Mouse (Mus musculus): ENCODE results near the gene Mak. TPM values are rescaled to one million over a fixed set of nuclear protein-coding genes. Genes with fewer than 3 reads are reported as not detected.

Mak gene
- polyA plus RNA-seq, 1 experiment from 2014 or later, result 2.7 TPM

DNA sequence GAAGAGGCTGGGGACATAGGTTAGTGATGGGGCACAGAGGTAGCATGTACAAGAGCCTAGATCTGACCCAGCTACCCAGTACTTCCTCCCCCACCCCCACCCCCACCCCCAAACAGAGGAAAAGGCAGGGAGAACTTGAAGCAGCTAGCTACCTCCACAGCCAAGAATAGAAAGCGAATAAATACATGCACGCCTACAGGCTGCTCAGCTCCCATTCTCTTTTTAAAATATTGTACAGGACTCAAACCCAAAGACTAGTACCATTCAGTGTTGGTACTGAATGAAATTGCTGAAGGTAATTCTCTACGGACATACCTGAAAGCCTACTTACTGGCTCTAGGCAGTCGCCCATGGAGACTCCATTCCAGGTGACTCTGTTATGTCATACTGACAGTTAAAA lies 37.0 kb downstream of the Mak start:
- Histone ChIP-seq H3K9ac (ENCODE audit: low read depth, low read length) (no peak overlapping the region), H3K36me3 (ENCODE audit: control insufficient read depth, insufficient read depth, low read length) (no peaks in the 10 kb centered on the region), H3K27ac (ENCODE audit: low read length) (no peak overlapping the region), H3K9me3 (replicated peaks; ENCODE audit: control insufficient read depth, low read length, poor library complexity, severe bottlenecking) (no peaks in the 10 kb centered on the region), H3K4me3 (ENCODE audit: low read depth, low read length) (no peak overlapping the region), H3K27me3 (ENCODE audit: control insufficient read depth, insufficient read depth, low read depth, low read length) (no peaks in the 10 kb centered on the region; the same call in 1 of the 2 replicates), H3K4me1 (ENCODE audit: control insufficient read depth, insufficient read depth, low read length) (no peaks in the 10 kb centered on the region), H3K4me2 (ENCODE audit: low read length) (no peak overlapping the region)
- ATAC-seq, result no peak
- 95% methylated on average over 4 of the region's 4 CpGs for WGBS

DNA sequence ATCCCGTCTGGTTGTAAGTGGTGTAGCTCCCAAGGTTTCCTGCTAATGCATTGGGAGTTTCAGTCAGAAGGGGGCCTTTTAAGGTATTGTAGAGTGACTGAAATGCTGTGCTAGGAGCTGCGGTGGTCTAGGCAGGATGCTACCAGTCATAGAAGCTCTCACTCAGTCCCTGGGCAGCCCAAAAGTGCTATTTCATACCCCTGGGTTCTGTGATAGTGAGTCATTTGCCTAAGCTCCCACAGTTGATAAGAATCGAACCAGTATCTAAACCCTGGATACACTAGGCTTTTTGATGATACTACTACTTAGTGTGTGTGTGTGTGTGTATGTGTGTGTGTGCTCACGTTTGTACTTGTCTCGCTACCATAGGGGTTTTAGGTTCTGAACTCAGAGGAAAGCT lies 49.4 kb downstream of the Mak start:
- Histone ChIP-seq H3K27ac (ENCODE audit: low read length) (no peak overlapping the region), H3K36me3 (ENCODE audit: control insufficient read depth, insufficient read depth, low read length) (no peaks in the 10 kb centered on the region), H3K9me3 (replicated peaks; ENCODE audit: control insufficient read depth, low read length, poor library complexity, severe bottlenecking) (no peaks in the 10 kb centered on the region), H3K4me2 (ENCODE audit: low read length) (no peak overlapping the region), H3K4me1 (ENCODE audit: control insufficient read depth, insufficient read depth, low read length) (no peaks in the 10 kb centered on the region), H3K4me3 (ENCODE audit: low read depth, low read length) (no peak overlapping the region), H3K9ac (ENCODE audit: low read depth, low read length) (no peak overlapping the region), H3K27me3 (ENCODE audit: control insufficient read depth, insufficient read depth, low read depth, low read length) (no peaks in the 10 kb centered on the region)
- ATAC-seq, result no peak
- 85% methylated on average over 5 of the region's 5 CpGs for WGBS

DNA sequence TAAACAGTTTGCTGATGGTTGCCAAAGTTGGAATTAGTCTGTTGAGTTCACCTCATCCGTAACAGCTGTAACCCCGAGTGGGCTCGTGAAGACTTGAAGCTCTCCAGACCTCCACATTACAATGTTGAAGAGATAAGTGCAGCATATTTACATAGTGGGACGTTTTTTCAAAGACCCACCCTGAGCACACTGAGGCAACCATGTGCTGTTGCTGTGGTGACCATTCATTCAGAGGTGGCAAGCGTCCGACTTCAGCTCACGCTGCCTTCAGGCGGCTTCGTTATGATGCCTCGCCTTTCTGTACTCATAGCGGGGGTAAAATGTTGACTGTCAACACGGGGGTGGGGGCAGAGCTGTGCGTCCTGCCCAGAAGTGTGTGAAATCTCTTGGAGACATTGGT lies 57.4 kb downstream of the Mak start:
- ATAC-seq, result no peak
- 0 out of 2 replicates have a peak, but pooled peaks cover 6% of the 10 kb centered on the region for H3K36me3 ChIP-seq (ENCODE audit: control insufficient read depth, insufficient read depth, low read length)
- no peak overlapping the region for H3K4me2 ChIP-seq (ENCODE audit: low read length)
- 90% methylated on average over 13 of the region's 13 CpGs for WGBS
- no peak overlapping the region for H3K9ac ChIP-seq (ENCODE audit: low read depth, low read length)
- no peaks in the 10 kb centered on the region for H3K27me3 ChIP-seq (ENCODE audit: control insufficient read depth, insufficient read depth, low read depth, low read length)
- H3K27ac ChIP-seq (ENCODE audit: low read length), result no peak overlapping the region
- peaks cover 6% of the 10 kb centered on the region for H3K4me1 ChIP-seq (ENCODE audit: control insufficient read depth, insufficient read depth, low read length)
- no peaks in the 10 kb centered on the region; the same call in 1 of the 2 replicates for H3K9me3 ChIP-seq (replicated peaks; ENCODE audit: control insufficient read depth, low read length, poor library complexity, severe bottlenecking)
- H3K4me3 ChIP-seq (ENCODE audit: low read depth, low read length), result no peak overlapping the region

DNA sequence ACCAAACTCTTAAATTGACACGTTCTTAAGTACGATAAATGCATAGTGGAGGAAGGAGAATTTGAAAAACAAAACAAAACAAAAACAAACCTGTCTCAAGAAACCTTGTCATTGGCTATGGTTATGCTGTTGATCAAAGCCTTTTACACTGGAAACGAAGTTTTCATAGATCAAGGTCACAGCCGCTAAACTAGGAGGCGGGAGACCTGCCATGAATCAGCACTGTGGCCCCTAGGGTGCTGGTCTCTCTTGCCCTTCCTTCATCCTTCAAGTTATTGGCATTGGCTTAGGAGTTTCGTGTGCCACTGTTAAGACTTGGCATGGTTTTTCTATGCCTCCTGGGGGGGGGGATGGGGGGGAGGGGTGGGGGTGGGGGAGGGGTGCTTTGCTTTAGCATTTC lies 57.9 kb downstream of the Mak start:
- Histone ChIP-seq H3K9me3 (replicated peaks; ENCODE audit: control insufficient read depth, low read length, poor library complexity, severe bottlenecking) (no peaks in the 10 kb centered on the region; the same call in 1 of the 2 replicates), H3K4me2 (ENCODE audit: low read length) (no peak overlapping the region), H3K4me3 (ENCODE audit: low read depth, low read length) (no peak overlapping the region), H3K27me3 (ENCODE audit: control insufficient read depth, insufficient read depth, low read depth, low read length) (no peaks in the 10 kb centered on the region), H3K36me3 (ENCODE audit: control insufficient read depth, insufficient read depth, low read length) (0 out of 2 replicates have a peak, but pooled peaks cover 6% of the 10 kb centered on the region), H3K27ac (ENCODE audit: low read length) (no peak overlapping the region), H3K9ac (ENCODE audit: low read depth, low read length) (no peak overlapping the region), H3K4me1 (ENCODE audit: control insufficient read depth, insufficient read depth, low read length) (peaks cover 10% of the 10 kb centered on the region)
- no peak for ATAC-seq
- WGBS, result 91% methylated on average over 6 of the region's 6 CpGs

DNA sequence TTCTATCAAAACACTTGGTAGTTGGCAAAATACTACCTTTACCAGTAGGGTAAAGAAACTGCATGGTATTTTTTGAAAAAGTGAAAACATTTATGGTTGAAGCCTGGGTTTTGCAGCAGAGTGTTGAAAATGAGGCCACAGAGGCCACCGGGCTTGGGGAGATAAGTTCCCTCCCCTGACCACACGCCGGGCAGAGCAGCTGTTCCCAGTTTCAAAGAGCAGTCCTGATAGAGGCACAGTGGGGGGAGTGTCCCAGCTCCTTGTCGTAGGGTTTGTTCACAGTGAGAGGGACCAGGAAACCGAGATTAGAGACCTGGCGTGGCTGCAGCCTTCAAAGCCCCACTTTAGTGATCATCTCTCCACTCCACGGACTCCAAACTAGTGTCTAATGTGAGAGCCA lies 59.0 kb downstream of the Mak start:
- Histone ChIP-seq H3K27me3 (ENCODE audit: control insufficient read depth, insufficient read depth, low read depth, low read length) (no peaks in the 10 kb centered on the region), H3K9ac (ENCODE audit: low read depth, low read length) (no peak overlapping the region), H3K4me1 (ENCODE audit: control insufficient read depth, insufficient read depth, low read length) (peaks cover 13% of the 10 kb centered on the region), H3K27ac (ENCODE audit: low read length) (no peak overlapping the region), H3K36me3 (ENCODE audit: control insufficient read depth, insufficient read depth, low read length) (0 out of 2 replicates have a peak, but pooled peaks cover 6% of the 10 kb centered on the region), H3K4me3 (ENCODE audit: low read depth, low read length) (no peak overlapping the region), H3K9me3 (replicated peaks; ENCODE audit: control insufficient read depth, low read length, poor library complexity, severe bottlenecking) (no peaks in the 10 kb centered on the region; the same call in 1 of the 2 replicates), H3K4me2 (ENCODE audit: low read length) (no peak overlapping the region)
- ATAC-seq, result no peak
- 64% methylated on average over 7 of the region's 7 CpGs for WGBS

DNA sequence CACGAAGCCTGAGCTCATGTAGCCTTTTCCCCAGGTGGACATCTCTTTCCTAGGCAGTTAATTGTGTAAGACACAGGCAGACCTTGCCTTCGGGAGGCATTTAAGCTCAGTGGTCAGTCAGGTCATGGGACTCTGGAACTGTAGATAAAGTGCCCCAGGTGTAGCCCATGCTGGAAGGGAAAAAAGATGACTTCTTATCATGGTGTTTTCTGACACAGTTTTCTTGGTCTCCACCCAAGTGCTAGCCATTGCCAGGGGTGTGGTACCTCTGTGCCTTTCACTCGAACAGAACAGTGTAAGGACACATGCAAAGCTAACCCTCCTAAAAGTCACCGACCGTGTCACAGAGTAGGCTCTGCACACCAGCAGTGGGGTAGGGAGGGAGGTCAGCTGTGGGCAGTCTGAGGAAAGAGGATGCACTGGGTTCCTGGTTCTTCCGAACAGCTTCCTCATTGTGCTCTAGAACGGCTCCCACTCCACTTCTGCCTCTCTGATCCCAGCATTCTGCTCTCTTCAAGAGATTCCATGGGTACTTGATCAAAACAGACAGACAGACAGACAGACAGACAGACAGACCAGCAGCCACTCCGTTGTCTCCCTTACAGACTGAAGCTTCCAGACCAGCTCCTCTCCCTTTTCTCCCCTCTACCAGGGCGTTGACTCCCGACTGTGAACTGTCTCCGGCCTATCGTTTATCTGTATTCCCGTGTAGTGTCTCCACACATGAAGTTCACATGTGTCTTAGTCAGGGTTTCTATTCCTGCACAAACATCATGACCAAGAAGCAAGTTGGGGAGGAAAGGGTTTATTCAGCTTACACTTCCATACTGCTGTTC lies 60.5 kb downstream of the Mak start:
- Histone ChIP-seq H3K36me3 (ENCODE audit: control insufficient read depth, insufficient read depth, low read length) (0 out of 2 replicates have a peak, but pooled peaks cover 6% of the 10 kb centered on the region), H3K4me3 (ENCODE audit: low read depth, low read length) (no peak overlapping the region), H3K27me3 (ENCODE audit: control insufficient read depth, insufficient read depth, low read depth, low read length) (no peaks in the 10 kb centered on the region), H3K27ac (ENCODE audit: low read length) (no peak overlapping the region), H3K4me1 (ENCODE audit: control insufficient read depth, insufficient read depth, low read length) (peaks cover 14% of the 10 kb centered on the region), H3K4me2 (ENCODE audit: low read length) (no peak overlapping the region), H3K9ac (ENCODE audit: low read depth, low read length) (no peak overlapping the region), H3K9me3 (replicated peaks; ENCODE audit: control insufficient read depth, low read length, poor library complexity, severe bottlenecking) (no peaks in the 10 kb centered on the region; the same call in 1 of the 2 replicates)
- 93% methylated on average over 13 of the region's 13 CpGs for WGBS
- ATAC-seq, result no peak

DNA sequence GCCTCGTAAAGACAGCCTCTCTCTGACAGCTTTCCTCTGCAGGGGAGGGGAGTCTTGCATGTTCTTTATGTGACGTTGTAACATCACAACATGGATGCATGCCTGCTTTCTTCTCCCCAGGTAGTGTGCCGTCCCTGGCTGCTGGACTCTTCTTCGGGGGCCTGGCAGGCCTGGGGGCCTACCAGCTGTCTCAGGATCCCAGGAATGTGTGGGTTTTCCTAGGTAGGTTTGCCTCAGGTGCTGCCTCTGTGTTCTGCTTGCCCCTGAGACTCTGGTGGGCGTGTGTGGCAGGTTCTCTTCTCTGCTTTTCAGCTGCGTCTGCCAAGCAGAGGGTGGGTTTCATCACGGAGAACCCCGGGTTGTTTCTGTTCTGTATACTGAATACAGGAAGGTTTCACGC lies 61.3 kb downstream of the Mak start:
- no peaks in the 10 kb centered on the region for H3K36me3 ChIP-seq (ENCODE audit: control insufficient read depth, insufficient read depth, low read length)
- no peak overlapping the region for H3K4me3 ChIP-seq (ENCODE audit: low read depth, low read length)
- no peak for ATAC-seq
- peaks cover 14% of the 10 kb centered on the region for H3K4me1 ChIP-seq (ENCODE audit: control insufficient read depth, insufficient read depth, low read length)
- 94% methylated on average over 9 of the region's 9 CpGs for WGBS
- H3K27me3 ChIP-seq (ENCODE audit: control insufficient read depth, insufficient read depth, low read depth, low read length), result no peaks in the 10 kb centered on the region
- H3K9me3 ChIP-seq (replicated peaks; ENCODE audit: control insufficient read depth, low read length, poor library complexity, severe bottlenecking), result no peaks in the 10 kb centered on the region
- H3K27ac ChIP-seq (ENCODE audit: low read length), result no peak overlapping the region
- H3K9ac ChIP-seq (ENCODE audit: low read depth, low read length), result no peak overlapping the region
- no peak overlapping the region for H3K4me2 ChIP-seq (ENCODE audit: low read length)

DNA sequence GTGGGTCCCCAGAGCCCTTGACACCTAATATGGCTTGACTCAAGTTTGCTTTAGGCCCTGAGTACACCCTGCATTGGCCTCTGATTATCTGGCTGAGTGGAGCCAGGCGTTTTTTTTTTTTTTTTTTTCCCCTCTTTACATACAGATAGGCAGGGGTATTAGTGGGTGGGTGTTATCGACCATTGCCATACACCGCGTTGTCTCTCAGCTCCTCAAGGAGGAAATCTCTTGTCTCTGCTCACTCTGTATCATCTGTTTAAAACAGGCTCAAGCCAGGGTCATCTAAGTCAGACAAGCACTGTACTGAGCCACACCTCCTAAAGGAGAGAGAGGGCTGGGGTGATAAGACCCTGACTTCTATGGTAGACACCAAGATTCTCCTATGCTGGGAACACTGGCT lies 61.7 kb downstream of the Mak start:
- no peak overlapping the region for H3K4me2 ChIP-seq (ENCODE audit: low read length)
- no peak overlapping the region for H3K9ac ChIP-seq (ENCODE audit: low read depth, low read length)
- H3K27ac ChIP-seq (ENCODE audit: low read length), result no peak overlapping the region
- H3K4me1 ChIP-seq (ENCODE audit: control insufficient read depth, insufficient read depth, low read length), result peaks cover 14% of the 10 kb centered on the region
- no peak overlapping the region for H3K4me3 ChIP-seq (ENCODE audit: low read depth, low read length)
- no peaks in the 10 kb centered on the region for H3K27me3 ChIP-seq (ENCODE audit: control insufficient read depth, insufficient read depth, low read depth, low read length)
- 0 out of 2 replicates have a peak, but pooled peaks cover 2% of the 10 kb centered on the region for H3K36me3 ChIP-seq (ENCODE audit: control insufficient read depth, insufficient read depth, low read length)
- 84% methylated on average over 4 of the region's 4 CpGs for WGBS
- no peak for ATAC-seq
- H3K9me3 ChIP-seq (replicated peaks; ENCODE audit: control insufficient read depth, low read length, poor library complexity, severe bottlenecking), result no peaks in the 10 kb centered on the region

DNA sequence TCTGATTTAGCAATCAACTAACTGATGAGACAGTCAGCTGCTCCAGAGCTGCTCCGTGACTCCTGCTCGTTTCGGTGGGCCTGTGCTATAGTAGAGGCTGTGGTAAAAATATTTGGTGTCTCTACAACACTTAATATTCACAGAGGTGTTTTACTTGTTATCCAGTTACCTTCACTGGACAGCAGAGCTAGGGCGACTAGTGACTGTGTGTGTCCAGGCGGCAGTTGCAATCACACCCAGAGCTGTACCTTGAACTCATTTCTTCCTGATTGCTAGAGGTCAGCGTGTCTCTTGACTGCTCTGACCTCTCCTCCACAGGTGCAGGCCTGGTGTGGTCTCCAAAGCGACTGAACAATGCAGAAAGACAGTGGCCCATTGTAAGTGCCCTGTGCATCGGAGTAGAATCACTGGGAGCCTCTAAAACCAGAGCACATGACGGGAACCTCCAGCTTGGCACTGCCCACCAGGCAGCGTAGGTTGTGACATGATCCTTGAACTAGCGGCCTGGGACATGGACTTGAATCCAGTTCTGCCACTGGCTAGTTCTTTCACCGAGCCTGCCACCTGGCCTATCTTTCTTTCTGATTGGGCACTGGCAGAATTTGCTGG lies 62.6 kb downstream of the Mak start:
- peak overlapping the region; percentile 72 for H3K9ac ChIP-seq (ENCODE audit: low read depth, low read length)
- peak overlapping the region; percentile 83; the same call in 1 of the 2 replicates for H3K27ac ChIP-seq (ENCODE audit: low read length)
- peak overlapping the region; percentile 81 for H3K4me2 ChIP-seq (ENCODE audit: low read length)
- WGBS, result 40% methylated on average over 12 of the region's 12 CpGs
- no peaks in the 10 kb centered on the region for H3K27me3 ChIP-seq (ENCODE audit: control insufficient read depth, insufficient read depth, low read depth, low read length)
- ATAC-seq, result peak; percentile 7; the same call in 1 of the 2 replicates
- peaks cover 14% of the 10 kb centered on the region for H3K4me1 ChIP-seq (ENCODE audit: control insufficient read depth, insufficient read depth, low read length)
- H3K36me3 ChIP-seq (ENCODE audit: control insufficient read depth, insufficient read depth, low read length), result peaks cover 10% of the 10 kb centered on the region; the same call in 1 of the 2 replicates
- peak overlapping the region; percentile 62 for H3K4me3 ChIP-seq (ENCODE audit: low read depth, low read length)
- no peaks in the 10 kb centered on the region for H3K9me3 ChIP-seq (replicated peaks; ENCODE audit: control insufficient read depth, low read length, poor library complexity, severe bottlenecking)
